34 mouse cellular contexts compared by ENCODE assay signal in genomic region chr6:147011555-147011954, GRCm38 (mm10). TPM values are rescaled to one million over a fixed set of nuclear protein-coding genes. Genes with fewer than 3 reads are reported as not detected.
DNase-seq lines count a peak whose midpoint lies in the region; ATAC-seq and TF ChIP-seq lines count a peak whose summit lies in the region.
"Had no signal": no experiment of that assay in that cellular context is flagged by ENCODE, and none has a peak within 500 bp of the region (broad histone marks: within the 10 kb centered on the region; RNA-seq: fewer than 3 reads in every experiment).

No protein-coding gene starts in this region.

- peaks cover 7% of the 10 kb centered on the region; the same call in 1 of the 2 replicates for H3K4me1 ChIP-seq in heart, embryonic 13.5 days
- H3K4me1 ChIP-seq in midbrain, embryonic 11.5 days (ENCODE audit: control insufficient read depth, insufficient read depth, low read length) = no peaks in the 10 kb centered on the region
- no peaks in the 10 kb centered on the region for H3K4me1 ChIP-seq in midbrain, postnatal 0 days (ENCODE audit: insufficient read depth, low read length)
- no peaks in the 10 kb centered on the region for H3K4me1 ChIP-seq in limb, embryonic 15.5 days
- H3K4me1 ChIP-seq: forebrain, embryonic 12.5 days; hindbrain, embryonic 10.5 days; hindbrain, embryonic 15.5 days; midbrain, embryonic 12.5 days; neural tube, embryonic 13.5 days; stomach, embryonic 15.5 days had no signal

- no peak overlapping the region for H3K4me2 ChIP-seq in heart, embryonic 13.5 days
- no peak overlapping the region for H3K4me2 ChIP-seq in midbrain, embryonic 11.5 days
- no peak overlapping the region for H3K4me2 ChIP-seq in midbrain, postnatal 0 days (ENCODE audit: low read depth, low read length, poor library complexity, severe bottlenecking)
- no peak overlapping the region for H3K4me2 ChIP-seq in limb, embryonic 15.5 days
- H3K4me2 ChIP-seq: embryonic facial prominence, embryonic 12.5 days; forebrain, embryonic 12.5 days; hindbrain, embryonic 15.5 days; midbrain, embryonic 12.5 days; neural tube, embryonic 13.5 days; stomach, embryonic 15.5 days had no signal

- DNase-seq in heart, adult 11 months = no peak
- peak; percentile 12 for DNase-seq in midbrain, embryonic 11.5 days (ENCODE audit: low spot score, missing footprints)
- no peak for DNase-seq in midbrain, postnatal 0 days (ENCODE audit: low spot score)
- DNase-seq in cerebellum, adult 18-20 months = no peak
- no peak for DNase-seq in spleen, postnatal 4 days (ENCODE audit: low spot score in 2 of 2)
- DNase-seq: cerebellum, adult 8-10 months; cerebellum, postnatal 36 days; gastrocnemius, postnatal 25 days; heart, postnatal 14 days; kidney, adult 11 months; kidney, postnatal 14 days; thymus, adult 18-20 months; thymus, postnatal 25 days had no signal

- WGBS in heart, embryonic 13.5 days = 66% methylated on average over 6 of the region's 6 CpGs
- WGBS in midbrain, embryonic 11.5 days = 72% methylated on average over 6 of the region's 6 CpGs
- 75% methylated on average over 6 of the region's 6 CpGs for WGBS in midbrain, postnatal 0 days
- WGBS in limb, embryonic 15.5 days = 53% methylated on average over 6 of the region's 6 CpGs

- H3K36me3 ChIP-seq in heart, embryonic 13.5 days = peaks cover 89% of the 10 kb centered on the region
- H3K36me3 ChIP-seq in midbrain, embryonic 11.5 days (ENCODE audit: control insufficient read depth, insufficient read depth, low read length) = no peaks in the 10 kb centered on the region
- peaks cover 3% of the 10 kb centered on the region for H3K36me3 ChIP-seq in midbrain, postnatal 0 days (ENCODE audit: insufficient read depth, low read length)
- H3K36me3 ChIP-seq in limb, embryonic 15.5 days = peaks cover 61% of the 10 kb centered on the region
- H3K36me3 ChIP-seq: hindbrain, embryonic 15.5 days; midbrain, embryonic 12.5 days; neural tube, embryonic 13.5 days had no signal

- H3K9me3 ChIP-seq in heart, embryonic 13.5 days = no peaks in the 10 kb centered on the region
- H3K9me3 ChIP-seq in midbrain, embryonic 11.5 days (ENCODE audit: control insufficient read depth, low read length) = no peaks in the 10 kb centered on the region
- H3K9me3 ChIP-seq in midbrain, postnatal 0 days (ENCODE audit: low read length) = no peaks in the 10 kb centered on the region
- no peaks in the 10 kb centered on the region for H3K9me3 ChIP-seq in limb, embryonic 15.5 days
- H3K9me3 ChIP-seq: embryonic facial prominence, embryonic 12.5 days; forebrain, embryonic 12.5 days; hindbrain, embryonic 10.5 days; hindbrain, embryonic 15.5 days; midbrain, embryonic 12.5 days; neural tube, embryonic 13.5 days; stomach, embryonic 15.5 days had no signal

- TF ChIP-seq CTCF in midbrain, postnatal 0 days (IDR thresholded peaks at IDR 0.05) = no peak

- no peak overlapping the region for H3K4me3 ChIP-seq in heart, embryonic 13.5 days
- no peak overlapping the region for H3K4me3 ChIP-seq in midbrain, embryonic 11.5 days (ENCODE audit: low read depth, low read length)
- H3K4me3 ChIP-seq in midbrain, postnatal 0 days (ENCODE audit: low read depth, low read length) = no peak overlapping the region
- H3K4me3 ChIP-seq in limb, embryonic 15.5 days = no peak overlapping the region
- H3K4me3 ChIP-seq: embryonic facial prominence, embryonic 12.5 days; forebrain, embryonic 12.5 days; hindbrain, embryonic 10.5 days; hindbrain, embryonic 15.5 days; midbrain, embryonic 12.5 days; neural tube, embryonic 13.5 days; stomach, embryonic 15.5 days had no signal

- no peak overlapping the region for H3K9ac ChIP-seq in heart, embryonic 13.5 days
- H3K9ac ChIP-seq in midbrain, embryonic 11.5 days (ENCODE audit: low read length) = no peak overlapping the region
- H3K9ac ChIP-seq in midbrain, postnatal 0 days (replicated peaks; ENCODE audit: low read length, poor library complexity, severe bottlenecking) = no peak overlapping the region
- H3K9ac ChIP-seq in limb, embryonic 15.5 days = no peak overlapping the region
- H3K9ac ChIP-seq: embryonic facial prominence, embryonic 12.5 days; forebrain, embryonic 12.5 days; hindbrain, embryonic 15.5 days; liver, embryonic 14.5 days; midbrain, embryonic 12.5 days; neural tube, embryonic 13.5 days; stomach, embryonic 15.5 days had no signal

- H3K27ac ChIP-seq in heart, embryonic 13.5 days (replicated peaks) = peak overlapping the region; percentile 25
- no peak overlapping the region for H3K27ac ChIP-seq in midbrain, embryonic 11.5 days (ENCODE audit: low read depth, low read length)
- no peak overlapping the region for H3K27ac ChIP-seq in midbrain, postnatal 0 days (ENCODE audit: low read depth, low read length)
- 0 out of 2 replicates have a peak overlapping the region, but pooled peaks have one; percentile 23 for H3K27ac ChIP-seq in limb, embryonic 15.5 days
- H3K27ac ChIP-seq: forebrain, embryonic 12.5 days; hindbrain, embryonic 10.5 days; hindbrain, embryonic 15.5 days; liver, embryonic 14.5 days; midbrain, embryonic 12.5 days; neural tube, embryonic 13.5 days; stomach, embryonic 15.5 days had no signal

- H3K27me3 ChIP-seq in heart, embryonic 13.5 days (replicated peaks) = no peaks in the 10 kb centered on the region
- no peaks in the 10 kb centered on the region for H3K27me3 ChIP-seq in midbrain, embryonic 11.5 days (ENCODE audit: control insufficient read depth, insufficient read depth, low read length)
- H3K27me3 ChIP-seq in midbrain, postnatal 0 days (ENCODE audit: insufficient read depth, low read length) = no peaks in the 10 kb centered on the region
- no peaks in the 10 kb centered on the region for H3K27me3 ChIP-seq in limb, embryonic 15.5 days
- H3K27me3 ChIP-seq: embryonic facial prominence, embryonic 12.5 days; forebrain, embryonic 12.5 days; hindbrain, embryonic 15.5 days; midbrain, embryonic 12.5 days; neural tube, embryonic 13.5 days; stomach, embryonic 15.5 days had no signal

- no peak for ATAC-seq in heart, embryonic 13.5 days (ENCODE audit: extremely low read depth, insufficient number of reproducible peaks, low FRiP score, low TSS enrichment)
- ATAC-seq in midbrain, embryonic 11.5 days (ENCODE audit: low FRiP score) = no peak
- no peak for ATAC-seq in midbrain, postnatal 0 days (ENCODE audit: low FRiP score)
- ATAC-seq in limb, embryonic 15.5 days (ENCODE audit: insufficient number of reproducible peaks, low FRiP score, low TSS enrichment, low read depth) = no peak
- ATAC-seq: CD4-positive, CD25-positive, alpha-beta regulatory T cell, adult 4 months; inflammation-experienced regulatory T-cells, adult 6 months had no signal

RNA-seq across cellular contexts. Expression of gene Rep15, which starts 20.8 kb away (rescaled TPM):
- polyA plus RNA-seq in heart, embryonic 13.5 days (2015; fragmentation: Nextera tagmentation; extraction: Ambion mirVana) = 0.60 and 1.1 TPM in 2 replicates
- polyA plus RNA-seq in midbrain, embryonic 11.5 days (2014; fragmentation: Nextera tagmentation; extraction: Ambion mirVana) = 0.55 and 0.88 TPM in 2 replicates
- total RNA-seq in midbrain, postnatal 0 days (2014; rRNA removed) = 0.49 and 0.90 TPM in 2 replicates
- polyA plus RNA-seq in midbrain, postnatal 0 days (2015; fragmentation: Nextera tagmentation; extraction: Ambion mirVana) = 0.59 and 0.83 TPM in 2 replicates
- 0.98 and 1.2 TPM in 2 replicates for polyA plus RNA-seq in limb, embryonic 15.5 days (2015; fragmentation: Nextera tagmentation; extraction: Ambion mirVana)
- total RNA-seq: megakaryocyte progenitor cell, adult 5-6 weeks had no signal

RNA-seq across cellular contexts. Expression of gene Mrps35, which starts 31.0 kb away (rescaled TPM):
- 123 and 139 TPM in 2 replicates for polyA plus RNA-seq in heart, embryonic 13.5 days (2015; fragmentation: Nextera tagmentation; extraction: Ambion mirVana)
- polyA plus RNA-seq in midbrain, embryonic 11.5 days (2014; fragmentation: Nextera tagmentation; extraction: Ambion mirVana) = 88.1 and 97.8 TPM in 2 replicates
- total RNA-seq in midbrain, postnatal 0 days (2014; rRNA removed) = 8.9 and 9.4 TPM in 2 replicates
- polyA plus RNA-seq in midbrain, postnatal 0 days (2015; fragmentation: Nextera tagmentation; extraction: Ambion mirVana) = 61.0 and 72.6 TPM in 2 replicates
- 78.9 and 90.0 TPM in 2 replicates for polyA plus RNA-seq in limb, embryonic 15.5 days (2015; fragmentation: Nextera tagmentation; extraction: Ambion mirVana)

RNA-seq across cellular contexts. Expression of gene 1700034J05Rik, which starts 57.3 kb away (rescaled TPM):
- polyA plus RNA-seq in heart, embryonic 13.5 days (2015; fragmentation: Nextera tagmentation; extraction: Ambion mirVana) = 0.04 and 0.18 TPM in 2 replicates
- polyA plus RNA-seq in midbrain, embryonic 11.5 days (2014; fragmentation: Nextera tagmentation; extraction: Ambion mirVana) = 0.11 and 0.18 TPM in 2 replicates
- total RNA-seq in midbrain, postnatal 0 days (2014; rRNA removed) = not detected in 2 replicates
- polyA plus RNA-seq in midbrain, postnatal 0 days (2015; fragmentation: Nextera tagmentation; extraction: Ambion mirVana) = not detected in 2 replicates
- polyA plus RNA-seq in limb, embryonic 15.5 days (2015; fragmentation: Nextera tagmentation; extraction: Ambion mirVana) = 0.13 and 0.16 TPM in 2 replicates
- total RNA-seq: adrenal gland, adult 18-20 months; adrenal gland, postnatal 4 days; gastrocnemius, postnatal 25 days; heart, adult 8-10 months; heart, postnatal 14 days; layer of hippocampus, adult 18-20 months; layer of hippocampus, postnatal 10 days; left cerebral cortex, adult 18-20 months; left cerebral cortex, postnatal 14 days; megakaryocyte progenitor cell, adult 5-6 weeks had no signal
- polyA plus RNA-seq: CD4-positive, CD25-positive, alpha-beta regulatory T cell, adult 4 months; forebrain, embryonic 12.5 days; liver, embryonic 14.5 days; lung, adult 2 months; neural tube, embryonic 13.5 days had no signal

Comparison
In these comparisons a context has a peak if more than half of its experiments do, and no peak if none do; other contexts are left out.
1. H3K27ac ChIP-seq: peak in heart, embryonic 13.5 days (single experiment) and limb, embryonic 15.5 days (single experiment); none in midbrain, embryonic 11.5 days (single experiment) and midbrain, postnatal 0 days (single experiment).